Mouse (Mus musculus) Muller cell, postnatal 12 days (primary cell): Measurements from ENCODE around the gene Bcar1.

ENCODE experiments used
- DNase-seq: peaks from one replicate; pipeline ENCODE4 v3.0.0-alpha.2; 2015; ENCODE audit errors: inconsistent ontology term

Bcar1 gene

DNA sequence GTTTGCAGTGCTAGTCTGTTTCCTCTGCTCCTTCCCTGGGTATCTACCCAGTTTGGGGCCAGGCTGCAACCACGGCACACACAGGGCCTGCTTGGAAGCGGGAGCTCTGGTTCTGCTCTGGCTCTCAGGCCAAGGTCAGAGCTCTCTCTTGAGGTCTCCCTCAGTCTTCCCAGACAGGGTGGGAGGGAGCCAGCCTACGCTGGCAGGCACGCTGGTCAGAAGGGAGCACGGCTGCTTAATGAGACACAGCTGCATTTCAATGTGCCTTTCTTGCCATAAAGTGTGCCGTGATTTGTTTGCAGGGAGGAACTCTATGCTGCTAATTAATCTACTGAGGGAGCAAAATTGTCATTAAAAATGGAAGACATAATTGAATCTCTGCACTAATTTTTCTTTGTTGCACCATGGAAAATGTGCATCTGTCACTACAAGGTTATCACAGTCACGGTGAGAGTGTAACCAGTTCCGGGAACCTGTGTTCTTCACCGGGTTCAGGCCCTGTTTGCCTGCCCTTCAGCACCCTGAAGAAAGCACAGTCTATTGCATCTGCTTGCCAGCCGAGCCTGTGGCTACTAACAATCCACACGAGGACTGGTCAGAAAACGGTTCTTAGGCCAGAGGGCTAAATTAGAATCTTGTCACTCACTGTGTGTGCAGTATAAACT, 26.3 kb upstream of the Bcar1 start:
- peak; percentile 80 for DNase-seq

DNA sequence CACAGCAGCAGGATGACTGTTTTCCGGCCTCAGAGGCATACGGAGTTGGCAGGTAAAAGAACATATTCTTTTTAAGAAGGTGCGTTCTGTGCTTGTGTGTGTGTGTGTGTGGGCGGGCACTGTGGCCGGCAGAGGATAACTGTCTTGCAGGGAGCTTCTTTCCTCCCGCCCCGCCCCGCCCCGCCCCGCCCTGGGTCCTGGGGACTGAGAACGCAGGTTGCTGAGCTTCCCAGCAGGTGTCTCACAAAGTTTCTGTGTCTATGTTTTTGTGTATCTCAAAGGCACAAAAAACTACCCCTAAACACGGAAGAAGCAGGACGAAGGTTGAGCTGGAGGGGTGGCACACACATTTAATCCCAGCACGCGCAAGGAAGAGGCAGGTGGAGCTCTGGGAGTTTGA, 25.7 kb upstream of the Bcar1 start:
- DNase-seq = no peak

DNA sequence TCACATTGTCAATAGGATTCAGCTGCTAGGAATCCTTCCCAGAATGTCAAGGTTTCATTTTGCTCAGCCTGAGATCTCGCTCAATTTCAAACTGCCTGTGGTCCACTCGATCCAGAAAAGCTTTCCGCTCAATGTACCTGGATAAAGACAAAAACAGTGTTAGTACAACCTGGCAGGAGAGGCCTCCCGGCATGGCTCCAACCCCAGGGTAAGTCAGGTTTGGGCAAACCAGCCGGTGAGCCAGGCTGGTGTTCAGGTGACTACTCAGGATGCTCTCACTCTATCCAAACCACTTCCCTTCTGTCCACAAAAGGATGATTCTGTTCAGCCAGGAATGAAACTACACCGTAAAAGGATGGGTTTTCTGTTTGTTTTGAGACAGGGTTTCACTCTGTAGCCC, 25.0 kb upstream of the Bcar1 start:
- no peak for DNase-seq

DNA sequence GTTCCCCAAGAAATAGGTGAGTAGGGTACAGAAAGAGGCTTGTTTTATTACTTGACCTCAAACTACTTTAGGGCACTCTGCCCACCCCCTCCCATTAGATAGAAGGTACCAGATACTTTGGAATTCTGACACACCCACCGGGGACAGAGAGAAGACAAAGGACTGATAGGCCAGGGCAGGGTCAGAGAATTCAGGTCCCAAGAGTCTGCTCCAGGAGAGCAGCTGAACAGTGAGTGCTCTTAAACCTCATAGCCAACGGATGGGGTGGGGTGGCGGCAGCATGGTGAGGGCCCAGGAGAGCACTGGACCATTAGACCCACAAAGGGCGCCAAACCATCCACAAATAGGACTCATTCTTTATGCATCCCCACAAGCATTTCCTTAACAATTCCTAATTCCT, 22.0 kb upstream of the Bcar1 start:
- DNase-seq = no peak

DNA sequence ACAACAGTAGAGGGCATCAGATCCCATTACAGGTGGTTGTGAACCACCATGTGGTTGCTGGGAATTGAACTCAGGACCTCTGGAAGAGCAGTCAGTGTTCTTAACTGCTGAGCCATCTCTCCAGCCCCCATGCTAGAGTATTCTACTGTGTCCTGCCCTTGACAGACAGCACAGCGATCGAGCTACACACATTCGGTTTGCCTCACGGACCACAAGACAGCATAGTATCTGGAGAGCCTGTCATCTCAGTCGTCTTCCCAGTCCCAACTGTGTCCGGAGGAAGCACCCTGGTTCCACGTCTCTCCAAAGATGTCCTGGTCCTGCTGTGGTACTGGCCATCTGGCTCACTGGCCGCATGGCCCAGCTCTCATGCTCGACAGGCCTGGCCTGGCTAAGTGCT, 21.5 kb upstream of the Bcar1 start:
- no peak for DNase-seq

DNA sequence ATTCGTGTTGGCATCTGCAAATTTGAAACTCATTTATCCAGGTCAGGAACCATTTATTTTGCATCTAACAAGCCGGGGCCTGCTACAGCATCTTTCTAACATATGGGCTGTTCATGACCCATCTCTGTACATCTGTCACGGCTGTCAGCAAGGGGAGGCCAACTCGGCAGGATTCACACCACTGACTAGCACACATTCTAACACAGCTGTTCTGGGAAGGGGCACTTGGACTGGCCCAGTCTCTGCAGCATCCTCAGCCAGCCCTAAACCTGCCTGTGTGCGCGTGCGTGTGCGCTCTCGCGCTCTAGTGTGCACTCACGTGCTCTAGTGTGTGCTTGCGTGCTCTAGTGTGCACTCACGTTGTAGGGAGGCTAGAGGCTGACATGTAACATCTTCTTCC, 17.1 kb upstream of the Bcar1 start:
- DNase-seq = no peak

DNA sequence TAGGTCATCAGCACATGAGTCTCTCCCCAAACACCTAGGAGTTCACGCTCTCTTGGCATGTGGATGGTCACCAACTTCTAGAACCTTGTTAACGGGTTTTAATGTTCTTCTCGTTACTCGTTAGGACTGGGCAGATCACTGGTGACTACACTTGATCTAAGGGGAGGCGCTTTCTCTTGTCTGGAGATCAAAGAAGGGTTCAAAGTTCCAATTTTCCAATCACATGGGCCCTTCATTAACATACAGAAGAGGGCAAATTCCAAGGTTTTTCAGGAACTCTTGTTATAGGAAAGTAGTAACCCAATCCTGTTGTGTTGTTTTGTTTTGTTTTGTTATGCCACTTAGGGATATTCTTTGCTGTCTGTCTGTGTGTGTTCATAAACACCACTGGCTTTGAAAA, 15.2 kb upstream of the Bcar1 start:
- DNase-seq = no peak

DNA sequence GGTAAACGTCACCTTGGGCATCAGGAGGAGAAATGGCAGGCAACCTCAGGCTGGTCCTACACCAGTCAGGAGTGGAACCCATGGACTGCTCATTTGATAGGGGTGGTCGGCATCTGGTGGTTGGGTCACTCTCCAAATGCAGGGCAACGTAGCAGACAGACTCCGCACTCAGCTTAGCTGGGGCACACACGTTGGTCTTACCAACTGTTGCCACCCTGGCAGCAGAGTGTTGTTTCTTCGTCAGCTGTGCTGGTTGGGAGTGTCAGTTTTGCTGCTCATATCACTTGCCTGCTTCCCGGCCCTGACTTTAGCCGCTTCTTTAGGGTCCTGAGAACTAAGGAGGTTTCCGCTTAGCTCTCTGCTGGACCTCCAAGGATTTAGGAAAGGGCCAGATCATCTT, 14.0 kb upstream of the Bcar1 start:
- DNase-seq = no peak

DNA sequence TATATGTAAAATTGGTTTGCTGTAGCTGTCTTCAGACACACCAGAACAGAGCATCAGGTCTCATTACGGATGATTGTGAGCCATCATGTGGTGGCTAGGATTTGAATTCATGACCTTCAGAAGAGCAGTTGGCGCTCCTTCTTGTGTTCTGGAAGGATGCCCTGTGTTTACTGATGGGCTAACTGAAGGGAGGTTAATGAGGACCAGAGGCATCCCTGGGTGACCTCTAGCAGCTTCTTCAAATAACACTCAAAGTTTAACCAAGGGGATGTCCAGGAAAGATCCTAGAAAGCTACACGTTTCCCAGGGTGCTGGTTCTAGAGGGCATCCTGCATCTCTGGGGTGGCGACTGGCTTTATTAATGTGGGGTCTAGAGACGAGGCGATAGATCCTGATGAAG, 11.1 kb upstream of the Bcar1 start:
- no peak for DNase-seq

DNA sequence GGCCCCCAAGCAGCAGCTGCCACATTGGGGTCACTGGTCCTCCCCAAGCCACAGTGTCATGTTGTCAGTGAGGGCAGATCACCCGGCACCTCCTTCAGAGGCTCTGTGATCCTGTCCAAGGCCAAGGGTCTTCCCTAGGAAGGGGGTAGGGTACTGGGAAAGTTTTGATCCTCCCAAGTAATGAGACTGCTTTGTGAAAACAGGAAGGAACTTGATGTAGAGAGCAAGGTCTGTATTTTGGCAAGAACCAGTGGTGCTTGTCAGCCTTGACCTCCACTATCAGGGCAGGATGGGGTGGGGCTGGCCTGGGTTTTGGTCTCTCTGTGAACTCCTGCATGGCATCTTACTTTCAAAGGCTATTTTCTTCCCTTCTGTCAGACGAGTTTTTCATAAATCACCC, 10.5 kb upstream of the Bcar1 start:
- no peak for DNase-seq

DNA sequence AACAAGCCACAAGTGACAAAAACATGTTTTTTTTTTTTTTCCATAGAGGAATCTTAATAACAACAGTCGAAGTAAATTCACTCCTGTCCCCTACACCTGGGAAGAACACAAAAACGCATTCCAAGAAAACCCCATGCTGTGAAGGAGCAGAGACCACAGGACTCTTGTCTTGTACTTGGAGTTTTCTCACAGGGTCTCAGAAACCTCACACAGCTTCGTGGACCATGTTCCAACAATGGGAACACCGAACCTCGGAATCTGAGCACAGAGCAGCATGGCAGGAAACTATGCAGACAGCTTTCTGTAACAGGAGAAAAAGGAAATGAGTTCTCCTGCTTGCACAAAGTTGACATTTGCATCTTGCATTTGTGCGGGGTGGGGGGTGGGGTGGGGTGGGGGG, 5.2 kb upstream of the Bcar1 start:
- DNase-seq = no peak

DNA sequence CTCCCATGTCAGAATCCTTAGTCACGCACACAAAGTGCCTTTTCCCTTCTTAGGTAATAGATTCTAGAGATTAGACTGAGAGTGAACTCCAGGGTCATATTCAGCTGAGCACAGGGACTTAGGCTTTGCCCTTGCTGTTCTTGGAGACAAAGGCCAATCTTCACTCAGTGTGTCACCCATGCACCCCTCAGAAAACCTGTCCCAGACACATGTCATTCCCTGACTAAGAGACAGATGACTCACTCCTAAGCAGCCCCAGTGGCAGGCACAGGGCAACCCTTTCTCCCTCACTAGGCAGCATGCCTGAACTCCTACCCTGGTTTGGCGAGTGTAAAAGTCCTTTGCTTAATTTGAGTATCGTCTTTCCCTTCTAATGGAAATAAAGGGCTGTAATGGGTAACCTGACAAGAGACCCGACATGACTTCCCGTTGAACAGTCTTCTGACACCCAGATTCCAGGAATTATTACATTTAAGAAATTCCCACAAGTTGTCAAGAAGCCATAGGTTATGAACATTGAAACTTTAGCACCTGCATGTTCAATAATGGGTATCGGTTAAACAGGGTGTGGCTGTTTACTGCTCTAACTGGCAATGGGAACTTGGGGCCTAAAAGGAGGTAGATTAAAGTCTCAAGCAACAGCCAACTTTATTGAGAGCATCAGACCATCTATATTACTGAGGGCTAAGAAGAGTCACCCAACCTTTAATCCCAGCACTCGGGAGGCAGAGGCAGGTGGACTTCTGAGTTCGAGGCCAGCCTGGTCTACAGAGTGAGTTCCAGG, 4.4 kb upstream of the Bcar1 start:
- peak; percentile 88 for DNase-seq

DNA sequence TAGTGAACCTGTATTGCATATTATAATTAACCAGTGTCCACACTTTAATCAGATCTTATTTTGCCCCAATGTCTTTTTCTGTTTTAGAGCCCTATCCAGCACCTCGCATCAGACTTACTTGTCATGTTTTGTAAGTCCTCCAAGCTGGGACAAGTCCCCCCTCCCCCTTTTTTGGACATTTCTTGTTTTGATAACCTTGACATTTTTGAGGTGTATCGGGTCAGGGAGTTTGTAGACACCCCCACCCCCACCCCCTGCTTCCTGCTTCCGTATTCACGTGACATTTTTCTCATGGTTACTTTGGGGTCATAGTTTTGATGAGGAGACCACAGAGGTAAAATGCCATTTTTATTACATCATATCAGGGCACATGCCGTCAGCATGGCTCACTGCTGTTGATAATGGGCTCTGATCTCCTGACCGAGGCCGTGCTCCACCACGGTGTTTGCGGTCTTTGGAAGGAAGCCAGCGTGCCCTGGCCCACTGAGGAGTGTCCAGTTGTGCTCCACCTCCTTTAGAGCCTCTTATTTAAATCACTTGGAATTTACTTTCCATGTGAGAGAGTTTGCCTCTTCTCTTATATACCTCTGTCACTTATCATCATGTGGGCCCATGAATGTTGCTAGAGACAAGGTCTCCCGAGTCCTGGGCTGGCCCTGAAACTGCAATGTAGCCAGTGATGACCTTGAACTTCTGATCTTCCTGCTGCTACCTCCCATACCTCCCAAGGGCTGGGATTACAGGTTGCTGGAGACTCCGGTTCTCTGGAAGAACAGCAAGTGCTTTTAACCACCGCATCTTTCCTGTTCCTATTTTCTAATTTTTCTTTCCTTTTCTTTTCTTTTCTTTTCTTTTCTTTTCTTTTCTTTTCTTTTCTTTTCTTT, 3.2 kb upstream of the Bcar1 start:
- DNase-seq = peak; percentile 84

DNA sequence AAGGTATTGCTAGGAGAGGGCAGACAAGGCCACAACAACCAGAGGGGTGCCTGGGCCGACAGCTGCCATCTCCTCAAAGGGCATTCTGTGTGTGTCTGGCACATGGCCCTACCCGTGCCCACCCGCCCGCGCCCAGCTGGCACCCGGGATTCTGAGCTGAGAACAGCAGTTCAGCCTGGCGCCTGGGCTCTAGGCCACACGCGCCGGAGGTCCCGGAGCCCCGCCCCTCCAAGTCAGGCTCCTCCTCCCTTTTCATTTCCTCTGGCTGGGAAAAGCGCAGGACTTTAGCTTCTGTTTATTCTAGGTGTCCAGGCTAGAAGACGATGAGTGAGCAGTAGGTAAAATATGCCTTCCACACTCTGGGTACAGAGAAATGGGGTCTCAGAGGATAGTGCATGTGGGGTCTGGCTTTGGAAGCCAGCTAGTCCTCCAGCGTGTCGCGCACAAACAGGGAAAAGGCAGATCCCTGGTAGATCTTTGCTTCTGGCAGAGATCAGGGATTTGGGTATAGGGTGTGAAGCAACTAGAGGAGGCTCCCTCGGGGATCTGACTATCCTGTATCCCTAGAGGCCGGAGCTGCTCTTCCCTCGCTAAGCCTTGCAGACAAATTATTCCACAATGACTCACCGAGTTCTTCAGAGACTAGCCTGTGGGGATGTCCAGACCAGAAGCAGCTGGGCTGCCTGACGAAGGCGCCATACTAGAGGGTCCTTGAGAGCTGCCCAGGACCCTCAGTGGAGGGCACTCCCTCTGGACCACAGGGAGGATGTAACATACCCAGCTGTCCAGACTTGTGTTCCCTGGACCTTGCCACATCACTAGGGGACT, 2.2 kb upstream of the Bcar1 start:
- peak; percentile 92 for DNase-seq

DNA sequence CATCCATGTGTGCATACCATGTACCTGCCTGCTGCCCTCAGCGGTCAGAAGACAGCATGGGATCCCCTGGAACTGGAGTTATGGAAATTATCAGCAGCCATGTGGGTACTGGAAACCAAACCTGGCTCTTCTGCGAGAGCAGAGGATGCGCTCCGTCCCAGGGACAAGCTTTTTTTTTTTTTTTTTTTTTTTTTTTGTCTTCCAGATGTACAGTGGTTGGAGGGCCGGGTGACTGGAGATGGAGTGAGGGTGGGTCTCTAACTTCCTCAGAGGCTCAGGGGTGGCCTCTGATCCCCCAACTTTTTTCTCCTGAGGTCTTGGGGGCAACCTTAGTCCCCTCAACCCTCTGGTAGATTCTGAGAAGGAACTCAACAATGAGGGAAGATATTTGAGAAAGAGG, 1.5 kb upstream of the Bcar1 start:
- DNase-seq = no peak

DNA sequence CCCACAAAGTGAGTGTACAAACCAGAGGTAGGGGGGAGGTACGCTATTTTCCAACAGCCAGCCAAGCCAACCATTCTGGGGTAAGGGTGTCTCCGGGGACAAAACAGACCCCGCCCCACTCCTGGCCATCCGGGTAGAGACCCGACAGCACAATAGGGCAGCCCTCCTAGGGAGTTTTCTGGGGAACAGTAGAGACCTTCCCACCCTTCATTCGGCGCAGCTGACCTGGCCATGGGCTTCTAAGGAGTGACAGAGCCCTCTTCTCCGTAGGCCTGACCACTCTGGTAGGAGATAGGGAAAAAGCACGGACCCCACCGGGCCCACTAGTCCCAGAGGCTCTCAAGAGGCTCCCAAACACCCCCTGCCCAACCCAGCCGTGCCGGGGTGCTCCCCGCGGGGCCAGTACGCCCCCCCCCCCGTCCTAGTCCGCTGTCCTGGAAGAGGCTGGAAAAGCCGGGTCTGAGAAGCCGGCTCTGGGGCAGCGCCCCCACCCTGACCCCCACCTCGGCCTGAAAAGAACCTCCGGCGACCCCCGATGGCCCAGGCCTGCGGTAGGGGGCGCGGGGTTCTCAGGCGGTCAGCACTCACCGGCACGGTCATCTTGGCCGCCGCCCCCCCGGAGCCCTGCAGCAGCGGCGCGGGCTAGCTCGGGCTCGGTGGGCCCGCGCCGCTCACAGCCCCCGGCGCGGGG, 363 bp downstream of the Bcar1 start:
- DNase-seq = peak; percentile 67

DNA sequence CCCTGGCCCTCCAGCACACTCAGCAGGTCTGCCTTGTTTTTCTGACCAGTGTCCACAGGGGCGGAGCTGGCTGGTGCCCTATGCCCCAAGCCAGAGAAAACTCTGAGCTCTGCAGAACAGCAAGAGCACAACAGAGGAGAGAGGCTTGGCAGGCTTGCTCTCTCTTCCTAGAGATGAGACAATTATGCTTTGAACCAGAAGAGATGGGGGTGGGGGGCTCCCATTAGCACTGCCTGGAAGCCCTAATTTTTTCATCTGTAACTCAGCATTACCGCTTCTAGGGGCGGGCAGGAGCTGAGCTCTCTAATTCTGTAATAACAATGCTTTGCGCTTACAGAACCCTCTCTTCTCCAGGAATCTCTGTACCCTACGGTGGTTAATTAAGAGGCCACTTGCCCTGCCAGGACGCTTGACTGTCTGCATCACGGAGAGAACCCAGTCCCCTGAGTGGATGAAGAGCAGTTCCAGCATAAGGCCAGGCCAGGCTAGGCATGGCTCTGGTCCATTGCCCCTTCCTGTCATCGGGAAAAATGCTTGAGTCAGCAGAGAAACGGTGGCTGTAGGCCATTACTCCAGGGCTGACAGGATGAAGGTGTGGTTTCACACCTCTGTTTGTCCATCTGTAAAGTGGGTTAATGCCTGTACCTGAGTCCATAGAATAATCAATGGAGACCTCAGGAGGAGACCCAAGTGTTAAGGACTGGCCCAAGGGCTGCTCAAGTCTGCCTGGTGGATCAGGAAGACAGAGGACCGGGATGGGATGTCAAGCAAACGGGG, 1.2 kb downstream of the Bcar1 start:
- peak; percentile 89 for DNase-seq

DNA sequence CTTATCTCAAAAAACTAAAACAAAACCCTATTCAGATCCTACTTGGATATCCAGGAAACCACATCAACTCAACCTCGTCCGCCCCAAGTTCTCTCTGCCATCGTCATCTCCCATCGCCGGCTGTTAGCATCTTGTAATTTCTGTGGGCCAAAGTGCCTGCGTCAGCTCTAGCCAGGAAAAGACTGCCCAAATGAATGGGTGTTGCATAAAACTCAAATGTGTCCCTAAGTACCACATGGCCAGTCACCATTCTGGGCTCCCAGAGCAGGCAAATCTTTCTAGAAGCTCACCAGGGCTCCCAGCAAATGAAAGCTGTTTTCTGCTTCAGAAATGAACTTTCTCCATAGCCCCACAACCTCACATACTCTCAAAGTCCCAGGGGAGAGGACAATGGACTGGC, 2.1 kb downstream of the Bcar1 start:
- DNase-seq = no peak

DNA sequence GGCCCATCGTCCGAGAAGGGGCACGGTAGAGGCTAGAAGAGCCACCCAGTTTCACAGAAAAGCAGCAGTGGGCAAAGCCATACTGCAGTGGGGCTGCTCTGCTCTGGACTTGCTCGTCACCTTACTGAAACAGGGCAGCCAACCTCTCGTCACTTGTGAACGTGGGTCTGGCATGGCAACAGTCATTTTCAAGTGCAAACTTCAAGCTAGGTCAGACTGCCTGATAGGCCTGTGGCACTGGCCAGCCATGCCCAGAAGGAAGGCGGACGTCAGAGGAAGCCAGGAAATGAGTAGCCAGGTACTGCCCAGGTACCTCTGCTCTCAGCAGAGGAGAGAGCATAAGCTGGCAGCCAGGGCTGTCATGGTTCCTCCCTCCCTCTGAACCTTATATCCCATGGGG, 2.6 kb downstream of the Bcar1 start:
- DNase-seq = no peak

DNA sequence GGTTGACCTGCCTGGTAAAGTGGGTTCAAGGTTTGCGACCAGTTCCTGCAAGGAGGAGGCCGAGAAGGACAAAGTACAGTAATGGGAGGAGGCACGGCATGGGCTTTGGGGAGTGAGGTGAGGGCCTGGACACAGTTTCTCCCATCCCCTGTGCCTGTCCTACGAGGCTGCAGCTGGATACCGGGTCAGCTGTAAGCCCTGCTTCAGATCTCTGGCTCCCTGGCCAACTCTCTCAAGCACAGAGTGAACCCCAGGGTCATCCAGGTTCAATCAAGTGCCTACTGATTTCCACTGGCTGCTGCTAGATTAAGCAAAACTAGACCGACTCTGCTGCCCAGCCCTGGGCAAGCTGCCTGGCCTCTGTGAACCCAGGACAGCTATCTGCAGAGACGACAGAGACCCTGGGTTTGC, 3.3 kb downstream of the Bcar1 start:
- DNase-seq = no peak
